Comparison of ENCODE assay signal across 34 mouse cellular contexts in the genomic region with DNA sequence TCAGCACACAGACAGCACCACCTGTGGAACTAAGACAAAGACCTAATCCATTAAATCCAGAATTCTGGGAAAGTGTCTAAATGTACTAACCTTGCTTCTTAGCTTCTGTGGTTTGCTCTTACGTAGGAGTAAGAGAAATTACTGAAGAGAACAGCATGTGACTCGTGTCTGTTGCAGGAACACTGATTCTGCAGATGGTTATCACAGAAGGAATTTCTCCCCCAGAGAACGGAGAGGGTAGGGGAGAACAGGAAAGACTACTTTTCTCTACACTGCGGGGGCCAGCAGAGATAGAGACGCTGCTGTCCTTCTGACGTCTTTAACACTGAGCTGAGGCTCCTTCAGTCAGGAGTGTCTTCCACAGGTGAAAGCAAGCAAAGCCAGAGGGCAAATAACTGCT. TPM values are rescaled to one million over a fixed set of nuclear protein-coding genes. Genes with fewer than 3 reads are reported as not detected.
DNase-seq lines count a peak whose midpoint lies in the region; ATAC-seq lines count a peak whose summit lies in the region.
"Had no signal": no experiment of that assay in that cellular context is flagged by ENCODE, and none has a peak within 500 bp of the region (broad histone marks: within the 10 kb centered on the region; RNA-seq: fewer than 3 reads in every experiment).

No protein-coding gene starts in this region.

- peak overlapping the region; percentile 41; the same call in 1 of the 2 replicates for H3K27ac ChIP-seq in kidney, embryonic 15.5 days
- H3K27ac ChIP-seq: hindbrain, postnatal 0 days; limb, embryonic 12.5 days; midbrain, embryonic 10.5 days; neural tube, embryonic 13.5 days; stomach, embryonic 15.5 days had no signal

- H3K4me3 ChIP-seq in kidney, embryonic 15.5 days (replicated peaks): no peak overlapping the region
- H3K4me3 ChIP-seq: heart, embryonic 12.5 days; limb, embryonic 12.5 days; midbrain, embryonic 10.5 days; myocyte; neural tube, embryonic 13.5 days; stomach, embryonic 15.5 days had no signal

- DNase-seq in kidney, postnatal 10 days: no peak
- peak; percentile 3 to 27 for DNase-seq in left cerebral cortex, postnatal 25 days (ENCODE audit: low spot score in 2 of 2)
- no peak for DNase-seq in left cerebral cortex, postnatal 10 days (ENCODE audit: extremely low spot score in 1 of 2, low spot score in 2 of 2)
- peak; percentile 19 to 23 for DNase-seq in layer of hippocampus, adult 8-10 months (ENCODE audit: low spot score in 2 of 2)
- peak; percentile 54 for DNase-seq in telencephalon, adult 2 months (ENCODE audit: low read depth, low spot score)
- DNase-seq: adrenal gland, postnatal 14 days; cerebellum, adult 9-11 months; gastrocnemius, postnatal 25 days; heart, adult 18-20 months; heart, postnatal 14 days; kidney, postnatal 14 days; liver, postnatal 0 days; lung, postnatal 10 days; retina, postnatal 1 day; right cerebral cortex, postnatal 4 days; thymus, adult 18-20 months; thymus, postnatal 36 days had no signal

- no peak overlapping the region for H3K4me2 ChIP-seq in kidney, embryonic 15.5 days
- H3K4me2 ChIP-seq: heart, embryonic 12.5 days; limb, embryonic 12.5 days; liver, embryonic 11.5 days; neural tube, embryonic 13.5 days; stomach, embryonic 15.5 days had no signal

- 51% methylated on average over 6 of the region's 6 CpGs for WGBS in kidney, embryonic 15.5 days

- H3K9ac ChIP-seq in kidney, embryonic 15.5 days: no peak overlapping the region
- H3K9ac ChIP-seq: heart, embryonic 12.5 days; limb, embryonic 12.5 days; liver, postnatal 0 days; neural tube, embryonic 13.5 days; stomach, embryonic 15.5 days had no signal

- intact Hi-C loops in left cerebral cortex, postnatal 25 days (cut with DNase I): no loop called here
- intact Hi-C loops in left cerebral cortex, postnatal 10 days (cut with DNase I): no loop called here

- H3K36me3 ChIP-seq in kidney, embryonic 15.5 days: no peaks in the 10 kb centered on the region
- H3K36me3 ChIP-seq: heart, embryonic 12.5 days; limb, embryonic 12.5 days; midbrain, embryonic 10.5 days; neural tube, embryonic 13.5 days; stomach, embryonic 15.5 days had no signal

- no peak for ATAC-seq in kidney, embryonic 15.5 days (replicated peaks; ENCODE audit: low FRiP score)
- ATAC-seq in activated CD4-positive, CD25-positive, alpha-beta regulatory T cell, adult 4 months: no peak
- ATAC-seq: hindbrain, postnatal 0 days; intestine, embryonic 16.5 days; liver, postnatal 0 days; midbrain, embryonic 16.5 days had no signal

- peaks cover 8% of the 10 kb centered on the region; the same call in 1 of the 2 replicates for H3K4me1 ChIP-seq in kidney, embryonic 15.5 days
- H3K4me1 ChIP-seq: limb, embryonic 12.5 days; midbrain, embryonic 10.5 days; stomach, embryonic 15.5 days had no signal

- no peaks in the 10 kb centered on the region for H3K9me3 ChIP-seq in kidney, embryonic 15.5 days (replicated peaks)
- H3K9me3 ChIP-seq: heart, embryonic 12.5 days; limb, embryonic 12.5 days; midbrain, embryonic 10.5 days; neural tube, embryonic 13.5 days; stomach, embryonic 15.5 days had no signal

- no peaks in the 10 kb centered on the region for H3K27me3 ChIP-seq in kidney, embryonic 15.5 days
- H3K27me3 ChIP-seq: heart, embryonic 12.5 days; limb, embryonic 12.5 days; neural tube, embryonic 13.5 days; stomach, embryonic 15.5 days had no signal

RNA-seq across cellular contexts. Expression of a gene that starts 4.3 kb away (rescaled TPM):
- 14.2 and 14.3 TPM in 2 replicates for polyA plus RNA-seq in kidney, embryonic 15.5 days (2015; fragmentation: Nextera tagmentation; extraction: Ambion mirVana)
- 1 to 10 TPM; 1.8 to 2.8 TPM for total RNA-seq in left cerebral cortex, postnatal 25 days (2021)
- total RNA-seq in left cerebral cortex, postnatal 10 days (2021): 1 to 10 TPM in 1 of 2 experiments, not detected in 1; 2.1 TPM
- total RNA-seq in layer of hippocampus, adult 8-10 months (2022): 10 to 100 TPM; 44.9 to 68.6 (median 55.3) TPM
- polyA plus RNA-seq in activated CD4-positive, CD25-positive, alpha-beta regulatory T cell, adult 4 months (2017; shearing (Covaris generic)): not detected
- total RNA-seq: common myeloid progenitor, adult 5-6 weeks; gastrocnemius, postnatal 25 days; heart, adult 18-20 months; heart, postnatal 14 days; hindbrain, postnatal 0 days had no signal
- polyA plus RNA-seq: brain, embryonic 14.5 days; forebrain, embryonic 11.5 days; heart, embryonic 12.5 days; hindbrain, embryonic 11.5 days; hindbrain, postnatal 0 days; limb, embryonic 12.5 days; liver, embryonic 11.5 days; liver, postnatal 0 days; midbrain, embryonic 10.5 days; myocyte; neural tube, embryonic 13.5 days had no signal

RNA-seq across cellular contexts. Expression of a gene that starts 16.2 kb away (rescaled TPM):
- polyA plus RNA-seq in kidney, embryonic 15.5 days (2015; fragmentation: Nextera tagmentation; extraction: Ambion mirVana): 70.2 and 78.4 TPM in 2 replicates
- 1 to 10 TPM; 7.3 to 7.7 TPM for total RNA-seq in left cerebral cortex, postnatal 25 days (2021)
- 10 to 100 TPM; 10.5 to 11.9 TPM for total RNA-seq in left cerebral cortex, postnatal 10 days (2021)
- total RNA-seq in layer of hippocampus, adult 8-10 months (2022): 10 to 100 TPM; 11.7 to 15.0 (median 14.4) TPM
- 1 to 10 TPM; 6.7 to 8.9 TPM for polyA plus RNA-seq in activated CD4-positive, CD25-positive, alpha-beta regulatory T cell, adult 4 months (2017; shearing (Covaris generic))

RNA-seq across cellular contexts. Expression of a gene that starts 25.9 kb away (rescaled TPM):
- polyA plus RNA-seq in kidney, embryonic 15.5 days (2015; fragmentation: Nextera tagmentation; extraction: Ambion mirVana): not detected in 2 replicates
- total RNA-seq in left cerebral cortex, postnatal 25 days (2021): not detected
- total RNA-seq in left cerebral cortex, postnatal 10 days (2021): not detected
- total RNA-seq in layer of hippocampus, adult 8-10 months (2022): not detected
- polyA plus RNA-seq in activated CD4-positive, CD25-positive, alpha-beta regulatory T cell, adult 4 months (2017; shearing (Covaris generic)): not detected
- total RNA-seq: adrenal gland, postnatal 14 days; common myeloid progenitor, adult 5-6 weeks; gastrocnemius, postnatal 25 days; heart, adult 18-20 months; heart, postnatal 14 days; hindbrain, postnatal 0 days; left cerebral cortex, adult 8-10 months had no signal
- polyA plus RNA-seq: forebrain, embryonic 11.5 days; heart, embryonic 12.5 days; hindbrain, embryonic 11.5 days; hindbrain, postnatal 0 days; intestine, embryonic 16.5 days; limb, embryonic 12.5 days; liver, embryonic 11.5 days; liver, postnatal 0 days; midbrain, embryonic 10.5 days; midbrain, embryonic 16.5 days; myocyte; neural tube, embryonic 13.5 days; stomach, embryonic 15.5 days had no signal

RNA-seq across cellular contexts. Expression of a gene that starts 33.1 kb away (rescaled TPM):
- 3.1 and 4.5 TPM in 2 replicates for polyA plus RNA-seq in kidney, embryonic 15.5 days (2015; fragmentation: Nextera tagmentation; extraction: Ambion mirVana)
- total RNA-seq in left cerebral cortex, postnatal 25 days (2021): not detected
- not detected for total RNA-seq in left cerebral cortex, postnatal 10 days (2021)
- not detected for total RNA-seq in layer of hippocampus, adult 8-10 months (2022)
- not detected for polyA plus RNA-seq in activated CD4-positive, CD25-positive, alpha-beta regulatory T cell, adult 4 months (2017; shearing (Covaris generic))
- total RNA-seq: gastrocnemius, postnatal 25 days; heart, adult 18-20 months; left cerebral cortex, adult 8-10 months had no signal
- polyA plus RNA-seq: myocyte had no signal

RNA-seq across cellular contexts. Expression of a gene that starts 59.0 kb away (rescaled TPM):
- 26.3 and 29.5 TPM in 2 replicates for polyA plus RNA-seq in kidney, embryonic 15.5 days (2015; fragmentation: Nextera tagmentation; extraction: Ambion mirVana)
- 1 to 10 TPM; 3.9 to 4.0 TPM for total RNA-seq in left cerebral cortex, postnatal 25 days (2021)
- total RNA-seq in left cerebral cortex, postnatal 10 days (2021): 1 to 10 TPM; 5.6 to 6.6 TPM
- total RNA-seq in layer of hippocampus, adult 8-10 months (2022): 1 to 10 TPM; 5.1 to 7.7 (median 6.4) TPM
- 1 to 10 TPM; 7.1 to 7.7 TPM for polyA plus RNA-seq in activated CD4-positive, CD25-positive, alpha-beta regulatory T cell, adult 4 months (2017; shearing (Covaris generic))

Comparison
In these comparisons a context has a peak if more than half of its experiments do, and no peak if none do; other contexts are left out.
1. DNase-seq: peak in left cerebral cortex, postnatal 25 days (2 of 2), layer of hippocampus, adult 8-10 months (2 of 2) and telencephalon, adult 2 months (single experiment); none in kidney, postnatal 10 days (single experiment) and left cerebral cortex, postnatal 10 days (0 of 2).
2. RNA of a gene that starts 4.3 kb away (total RNA-seq): 44.9 to 68.6 TPM in layer of hippocampus, adult 8-10 months; 1.8 to 2.8 TPM in left cerebral cortex, postnatal 25 days and 2.1 TPM in left cerebral cortex, postnatal 10 days; every median in the first group is over 10 times any median in the second.